Mouse (Mus musculus) lung, postnatal 14 days (tissue): ENCODE measurements around the gene Il10.

Experiments used
- DNase-seq: peaks from one replicate; pipeline ENCODE4 v3.0.0; 2021

The Il10 gene

DNA sequence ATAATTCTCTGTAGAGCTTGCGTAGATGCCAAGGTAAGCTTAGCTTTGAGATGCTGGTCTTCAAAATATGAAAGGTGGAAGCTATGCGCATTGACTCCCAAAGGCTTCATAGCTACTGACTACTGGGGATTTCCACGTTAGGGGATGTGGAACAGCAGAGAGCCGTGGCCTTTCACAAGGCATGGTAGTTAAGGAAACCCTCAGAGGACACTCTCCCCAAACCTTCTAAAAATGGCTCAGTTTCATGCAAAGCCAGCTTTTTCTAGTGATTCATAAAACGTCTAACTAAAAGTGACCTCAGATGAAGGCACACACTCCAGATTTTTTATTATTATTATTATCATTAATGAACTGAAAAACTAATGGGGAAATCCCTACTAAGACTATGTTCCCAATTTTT, 30.4 kb downstream of the Il10 start:
- no peak for DNase-seq

DNA sequence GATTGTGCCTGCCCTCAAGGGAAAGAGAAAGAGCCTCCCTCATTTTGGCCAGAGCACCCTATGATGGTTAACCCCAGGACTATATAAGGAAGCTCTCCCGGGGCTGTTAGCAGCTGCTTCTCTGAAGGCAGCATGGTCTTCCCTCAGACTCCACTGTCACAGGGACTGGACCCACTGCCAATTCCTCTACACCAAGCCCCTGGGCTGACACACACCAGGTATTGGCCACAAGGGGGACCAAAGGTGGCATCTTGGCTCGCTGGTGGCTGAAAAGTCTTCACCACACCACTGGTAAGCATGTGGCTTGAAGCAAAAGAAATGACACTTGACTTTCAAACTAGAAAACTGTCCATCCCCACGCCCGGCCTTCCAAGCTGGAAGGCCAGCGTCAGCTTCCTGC, 31.0 kb downstream of the Il10 start:
- DNase-seq: no peak

DNA sequence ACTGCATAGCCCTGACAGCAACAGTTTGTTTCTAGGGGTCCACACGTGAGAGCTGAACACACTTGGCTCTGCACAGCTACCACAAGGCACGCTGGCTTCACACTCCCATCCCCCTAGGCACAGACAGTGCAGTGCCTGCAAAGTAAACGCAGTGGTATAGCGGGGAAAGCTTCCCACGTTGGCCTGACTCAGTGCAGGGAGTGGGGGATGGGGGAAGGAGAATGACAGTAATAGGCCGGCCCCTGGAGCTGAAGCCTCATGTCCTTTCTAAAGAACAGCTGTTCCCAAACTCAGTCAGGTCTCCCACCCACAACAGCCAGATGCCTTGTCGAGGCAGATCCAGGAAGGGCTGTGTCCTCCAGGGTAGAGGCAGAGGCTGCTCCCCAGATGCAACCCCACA, 31.4 kb downstream of the Il10 start:
- DNase-seq: no peak

- DNase-seq: peak; percentile 49
These were observed 33.6 kb downstream of the Il10 start for GRCm38 (mm10) chr1:131053239-131053638.

DNA sequence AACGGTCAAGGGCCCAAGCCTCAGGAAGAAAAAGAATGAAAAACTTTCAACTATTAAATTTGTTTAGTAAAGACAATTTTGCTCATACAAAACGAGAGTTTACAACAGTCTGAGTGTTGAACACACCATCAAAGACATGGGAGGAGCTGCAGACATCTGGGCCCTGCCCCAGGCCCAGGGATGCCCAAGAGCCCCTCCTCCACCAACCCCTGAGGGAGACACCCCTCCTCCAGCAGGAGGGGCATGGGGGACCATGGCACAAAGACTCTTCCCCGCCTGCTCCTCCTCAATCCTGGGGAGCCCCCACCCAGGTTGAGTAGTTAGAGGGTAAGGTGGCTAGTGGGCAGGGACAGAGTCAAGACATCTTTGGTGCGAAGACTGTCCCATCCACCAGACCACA, 34.0 kb downstream of the Il10 start:
- no peak for DNase-seq

DNA sequence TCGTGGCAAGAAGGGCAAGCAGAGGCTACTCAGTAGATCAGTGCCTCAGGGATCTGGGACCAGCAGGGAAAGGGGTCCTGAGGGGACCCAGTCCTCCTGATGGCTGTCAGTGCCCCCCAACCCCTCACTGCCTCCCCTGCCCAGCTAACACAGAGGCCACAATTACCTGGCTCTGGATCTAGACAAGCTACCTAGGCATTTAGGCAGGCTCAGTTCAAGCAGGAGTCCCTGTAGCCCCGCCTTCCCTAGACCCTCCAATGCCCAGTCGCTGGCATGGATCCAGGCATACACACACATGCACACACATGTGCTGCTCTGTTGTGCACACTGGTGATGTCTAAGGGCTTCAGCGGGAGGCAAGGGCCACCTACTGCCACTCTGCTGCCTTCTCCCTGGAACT, 34.6 kb downstream of the Il10 start:
- DNase-seq: no peak

GRCm38 (mm10) chr1:131058431-131058830, 38.8 kb downstream of the Il10 start:
- no peak for DNase-seq

- DNase-seq: no peak
These were observed 39.8 kb downstream of the Il10 start for GRCm38 (mm10) chr1:131059411-131059810.

GRCm38 (mm10) chr1:131059841-131060240, 40.2 kb downstream of the Il10 start:
- DNase-seq: no peak

GRCm38 (mm10) chr1:131060290-131061253, 40.9 kb downstream of the Il10 start:
- peak; percentile 56 for DNase-seq

DNA sequence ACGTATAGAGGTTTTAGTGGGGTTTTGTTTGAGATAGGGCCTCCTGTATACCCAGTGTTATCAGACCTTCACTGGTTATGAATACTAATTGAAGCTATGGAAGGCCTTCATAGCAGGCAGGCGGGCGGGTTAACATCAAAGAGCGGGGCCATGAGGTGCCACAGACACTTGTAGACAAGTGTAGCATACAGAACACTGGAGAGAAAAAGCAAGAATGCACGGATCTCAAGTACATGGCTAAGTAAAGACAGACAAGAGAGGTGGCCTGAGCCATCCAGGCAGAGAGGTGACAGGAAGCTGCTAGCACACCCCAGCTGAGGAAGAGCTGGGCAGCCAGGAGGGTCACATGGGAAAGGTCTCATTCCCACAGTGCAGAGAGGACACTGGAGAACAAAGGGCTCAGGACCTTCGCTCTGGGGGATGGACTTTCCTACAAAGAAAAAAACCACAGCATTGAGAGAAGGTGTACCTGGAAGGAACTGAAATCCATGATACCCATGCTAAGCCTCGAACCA, 42.2 kb downstream of the Il10 start:
- no peak for DNase-seq

DNA sequence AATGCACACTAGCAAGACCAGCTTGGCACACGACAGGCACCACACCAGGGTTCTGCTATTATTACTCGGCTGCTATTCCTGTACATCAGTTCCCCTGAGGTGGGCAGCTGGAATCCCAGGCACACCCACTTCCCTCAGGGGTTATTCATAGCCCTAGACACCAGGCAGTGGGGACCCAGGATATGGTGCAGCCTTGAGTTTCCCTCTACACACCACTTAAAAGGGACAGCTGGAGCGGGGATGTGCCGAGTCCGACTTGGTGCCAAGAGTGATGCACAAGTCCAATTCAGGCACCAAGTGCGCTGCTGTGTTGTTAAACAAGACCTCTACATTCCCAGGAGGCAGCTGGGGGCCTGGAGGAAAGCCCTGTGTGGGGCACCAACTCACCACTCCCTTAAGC, 43.2 kb downstream of the Il10 start:
- DNase-seq: no peak

- no peak for DNase-seq
These were observed 44.6 kb downstream of the Il10 start for GRCm38 (mm10) chr1:131064202-131064601.

DNA sequence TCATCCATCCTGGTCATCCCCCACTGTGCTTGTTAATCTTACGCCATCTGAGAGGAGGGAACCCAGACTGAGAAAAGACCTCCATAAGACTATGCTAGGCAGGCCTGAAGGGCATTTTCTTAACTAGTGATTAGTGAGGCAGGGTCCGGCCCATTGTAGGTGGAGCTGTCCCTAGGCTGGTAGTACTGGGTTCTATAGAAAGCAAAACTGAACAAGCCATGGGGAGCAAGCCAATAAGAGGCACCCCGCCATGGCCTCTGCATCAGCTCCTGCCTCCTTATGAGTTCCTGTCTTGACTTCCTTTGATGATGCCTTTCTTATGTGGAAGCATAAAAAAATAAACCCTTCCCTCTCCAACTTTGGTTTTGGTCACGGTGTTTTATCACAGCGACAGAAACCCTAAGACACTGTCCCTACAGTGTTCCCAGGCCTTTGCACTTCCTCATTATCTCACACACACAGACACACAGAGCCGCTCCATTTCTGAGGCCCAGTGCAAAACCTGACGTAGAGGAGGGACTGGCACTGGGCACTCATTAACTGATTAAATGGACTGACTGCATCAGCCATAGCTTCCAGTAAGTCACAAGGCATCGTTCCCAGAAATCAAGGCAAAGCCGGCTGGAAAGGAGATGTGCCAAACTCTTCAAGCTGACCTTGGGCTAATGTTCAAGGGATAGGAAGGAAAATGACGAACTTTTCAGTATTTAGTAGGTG, 48.5 kb downstream of the Il10 start:
- DNase-seq: no peak

- DNase-seq: no peak
These were observed 49.4 kb downstream of the Il10 start for GRCm38 (mm10) chr1:131069010-131069409.

DNA sequence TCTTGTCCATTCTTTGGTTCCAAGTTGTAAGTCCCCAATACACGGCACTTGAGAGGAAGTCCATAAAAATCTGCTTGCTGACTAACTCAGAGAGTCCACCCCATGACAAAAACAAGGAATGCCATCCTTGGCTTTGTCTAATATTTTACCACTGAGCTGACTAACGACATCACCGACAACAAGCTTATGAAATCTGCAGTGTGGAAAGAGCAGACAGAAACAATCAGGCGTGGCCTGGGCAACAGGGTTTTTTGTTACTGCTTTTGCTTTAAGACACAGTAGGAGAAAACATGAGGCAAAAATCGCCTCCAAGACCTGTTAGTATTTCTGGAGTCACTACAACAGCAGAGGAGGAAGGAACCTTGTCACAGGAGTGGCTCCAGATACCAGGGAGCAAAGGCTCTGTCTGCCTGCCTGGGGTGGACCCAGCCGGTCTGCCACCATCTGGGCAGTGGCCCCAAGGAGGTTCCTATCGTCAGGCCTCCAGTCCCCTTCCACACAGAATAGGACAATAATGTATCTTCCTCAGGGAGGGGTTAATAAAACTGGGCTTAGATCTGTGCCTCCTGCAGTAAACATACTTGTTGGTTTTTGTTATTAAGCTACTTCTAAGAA, 52.8 kb downstream of the Il10 start:
- no peak for DNase-seq

GRCm38 (mm10) chr1:131074524-131074938, 54.9 kb downstream of the Il10 start:
- DNase-seq: no peak
